Mouse (Mus musculus): Measurements from ENCODE around the gene Dlat. TPM values are rescaled to one million over a fixed set of nuclear protein-coding genes. Genes with fewer than 3 reads are reported as not detected.

Dlat gene
- total and polyA plus RNA-seq, 2 experiments from 2014 or later: 155 to 203 TPM

DNA sequence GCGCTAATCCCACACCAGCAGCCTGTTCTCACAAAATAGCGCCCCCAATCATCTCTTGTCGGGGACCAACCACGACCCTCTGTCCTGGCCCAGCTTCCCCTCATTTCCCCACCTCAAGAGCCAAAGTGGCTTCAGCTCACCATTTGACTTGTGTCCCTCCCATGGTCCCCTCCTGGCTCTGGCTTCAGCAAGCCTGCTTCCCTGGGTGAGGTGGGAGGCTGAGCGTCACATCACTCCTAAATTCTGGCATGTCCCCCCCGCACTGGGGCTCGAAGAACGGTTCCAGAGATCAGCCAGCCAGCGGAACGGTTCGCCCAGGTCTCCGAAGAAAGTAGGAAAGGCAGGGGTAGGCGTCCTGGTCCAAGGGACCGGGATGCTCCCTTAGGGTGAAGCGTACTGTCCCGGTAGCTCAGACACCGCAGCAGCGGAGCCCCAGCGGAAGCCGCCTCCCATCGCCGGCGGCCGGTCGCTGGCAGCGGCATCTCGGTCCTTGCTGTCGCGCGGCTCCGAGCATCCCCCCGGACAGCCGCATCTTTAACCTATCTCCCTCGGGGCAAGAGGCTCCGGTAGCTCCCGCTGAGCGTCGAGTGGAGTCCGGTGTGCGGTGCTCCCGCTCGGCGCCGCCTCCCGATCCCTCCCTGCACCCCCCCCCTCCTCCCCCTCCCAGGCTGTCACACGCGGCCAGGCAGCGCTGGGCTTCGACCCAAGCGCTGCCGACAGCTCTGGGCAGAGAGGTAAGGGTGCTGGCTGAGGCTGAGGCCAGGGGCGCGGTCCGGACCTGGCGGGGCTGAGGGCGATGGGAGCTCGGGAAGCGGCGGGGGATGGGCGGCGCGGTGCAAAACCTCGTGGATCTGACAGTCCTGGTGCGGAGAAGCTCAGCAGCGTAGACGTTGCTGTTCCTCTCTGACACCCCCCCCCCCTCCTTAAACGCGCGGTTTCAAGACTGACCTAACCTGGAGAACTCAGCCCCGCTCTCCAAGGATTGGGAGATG, 39.1 kb upstream of the Dlat start:
- Histone ChIP-seq H3K9ac (replicated peaks; ENCODE audit: low read depth, low read length) (peak overlapping the region; percentile 50; the same call in 1 of the 2 replicates), H3K27me3 (ENCODE audit: control insufficient read depth, insufficient read depth, low read length) (no peaks in the 10 kb centered on the region), H3K27ac (ENCODE audit: low read depth) (no peak overlapping the region), H3K4me1 (ENCODE audit: control insufficient read depth, insufficient read depth) (peaks cover 20% of the 10 kb centered on the region), H3K4me3 (ENCODE audit: low read depth, low read length) (peak overlapping the region; percentile 54), H3K36me3 (replicated peaks; ENCODE audit: control insufficient read depth, insufficient read depth, low read length) (peaks cover 10% of the 10 kb centered on the region; the same call in 1 of the 2 replicates), H3K9me3 (replicated peaks; ENCODE audit: control insufficient read depth, low read length) (no peaks in the 10 kb centered on the region), H3K4me2 (ENCODE audit: low read depth, low read length) (peak overlapping the region; percentile 94)
- TF ChIP-seq CTCF (IDR thresholded peaks at IDR 0.05; ENCODE audit: low read depth) (no peak), EP300 (IDR thresholded peaks at IDR 0.05; ENCODE audit: low read depth) (no peak)
- ATAC-seq (ENCODE audit: insufficient read depth, low read depth) (0 out of 2 replicates have a peak, but pooled peaks have one; percentile 12), DNase-seq (ENCODE audit: low spot score) (no peak)
- under 1% methylated on average over 58 of the region's 70 CpGs for WGBS

DNA sequence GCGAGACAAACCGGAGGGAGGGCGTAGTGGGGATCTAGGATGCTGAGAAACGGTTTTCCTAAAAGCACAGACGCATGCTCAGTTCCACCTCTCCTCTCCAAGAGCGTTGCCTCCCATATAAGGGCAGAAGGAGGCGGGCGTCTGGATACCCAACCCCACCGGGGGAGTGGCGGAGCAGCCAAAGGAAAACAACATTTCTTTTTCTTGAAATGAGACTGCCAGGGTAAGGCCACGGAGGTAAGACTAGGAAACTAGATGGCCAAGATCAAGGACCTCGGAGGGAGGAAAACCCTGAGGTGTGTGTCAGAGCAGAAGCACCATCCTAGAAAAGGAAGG, 38.1 kb upstream of the Dlat start:
- 5% methylated on average over 12 of the region's 12 CpGs for WGBS
- Histone ChIP-seq H3K4me1 (ENCODE audit: control insufficient read depth, insufficient read depth) (peaks cover 20% of the 10 kb centered on the region), H3K27ac (ENCODE audit: low read depth) (no peak overlapping the region), H3K9me3 (replicated peaks; ENCODE audit: control insufficient read depth, low read length) (no peaks in the 10 kb centered on the region), H3K4me3 (ENCODE audit: low read depth, low read length) (peak overlapping the region; percentile 27), H3K27me3 (ENCODE audit: control insufficient read depth, insufficient read depth, low read length) (no peaks in the 10 kb centered on the region), H3K4me2 (ENCODE audit: low read depth, low read length) (peak overlapping the region; percentile 94), H3K9ac (replicated peaks; ENCODE audit: low read depth, low read length) (no peak overlapping the region), H3K36me3 (replicated peaks; ENCODE audit: control insufficient read depth, insufficient read depth, low read length) (0 out of 2 replicates have a peak, but pooled peaks cover 9% of the 10 kb centered on the region)
- ATAC-seq (ENCODE audit: insufficient read depth, low read depth): peak; percentile 39
- TF ChIP-seq CTCF (IDR thresholded peaks at IDR 0.05; ENCODE audit: low read depth): no peak
- TF ChIP-seq EP300 (IDR thresholded peaks at IDR 0.05; ENCODE audit: low read depth): no peak
- DNase-seq (ENCODE audit: low spot score): peak; percentile 77

- Histone ChIP-seq H3K4me1 (ENCODE audit: control insufficient read depth, insufficient read depth) (peaks cover 20% of the 10 kb centered on the region), H3K36me3 (replicated peaks; ENCODE audit: control insufficient read depth, insufficient read depth, low read length) (peaks cover 11% of the 10 kb centered on the region), H3K9me3 (replicated peaks; ENCODE audit: control insufficient read depth, low read length) (no peaks in the 10 kb centered on the region), H3K9ac (replicated peaks; ENCODE audit: low read depth, low read length) (no peak overlapping the region), H3K27ac (ENCODE audit: low read depth) (no peak overlapping the region), H3K4me2 (ENCODE audit: low read depth, low read length) (peak overlapping the region; percentile 94), H3K4me3 (ENCODE audit: low read depth, low read length) (peak overlapping the region; percentile 27), H3K27me3 (ENCODE audit: control insufficient read depth, insufficient read depth, low read length) (no peaks in the 10 kb centered on the region)
- WGBS: 69% methylated on average over 12 of the region's 12 CpGs
- ATAC-seq (ENCODE audit: insufficient read depth, low read depth) (no peak), DNase-seq (ENCODE audit: low spot score) (no peak)
- TF ChIP-seq EP300 (IDR thresholded peaks at IDR 0.05; ENCODE audit: low read depth): no peak
- TF ChIP-seq CTCF (IDR thresholded peaks at IDR 0.05; ENCODE audit: low read depth): no peak
These were observed 37.5 kb upstream of the Dlat start for GRCm38 (mm10) chr9:50696851-50697705.

DNA sequence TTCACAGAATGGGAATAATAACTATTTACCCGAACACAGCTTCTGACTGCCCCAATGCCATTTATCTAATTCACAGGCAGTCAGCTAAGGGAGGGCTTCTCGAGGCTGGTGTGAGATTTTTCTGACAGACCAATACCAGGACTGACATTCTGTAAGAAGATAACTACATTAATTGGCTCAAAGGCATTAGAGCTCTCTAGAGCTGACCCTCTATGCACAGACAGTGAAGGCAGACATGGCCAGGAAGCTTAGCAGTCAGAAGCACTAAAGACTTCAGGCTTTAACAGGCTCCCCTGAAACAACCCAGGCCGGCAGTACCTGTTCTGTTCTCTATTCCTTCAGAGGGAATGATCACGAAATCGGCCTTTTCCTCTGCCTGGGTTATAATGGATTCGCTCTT, 35.6 kb upstream of the Dlat start:
- H3K36me3 ChIP-seq (replicated peaks; ENCODE audit: control insufficient read depth, insufficient read depth, low read length): peaks cover 13% of the 10 kb centered on the region
- TF ChIP-seq EP300 (IDR thresholded peaks at IDR 0.05; ENCODE audit: low read depth) (no peak), CTCF (IDR thresholded peaks at IDR 0.05; ENCODE audit: low read depth) (no peak)
- no peaks in the 10 kb centered on the region for H3K9me3 ChIP-seq (replicated peaks; ENCODE audit: control insufficient read depth, low read length)
- H3K4me3 ChIP-seq (ENCODE audit: low read depth, low read length): no peak overlapping the region
- H3K27me3 ChIP-seq (ENCODE audit: control insufficient read depth, insufficient read depth, low read length): no peaks in the 10 kb centered on the region
- 78% methylated on average over 6 of the region's 6 CpGs for WGBS
- H3K4me1 ChIP-seq (ENCODE audit: control insufficient read depth, insufficient read depth): peaks cover 20% of the 10 kb centered on the region
- ATAC-seq (ENCODE audit: insufficient read depth, low read depth) (no peak), DNase-seq (ENCODE audit: low spot score) (no peak)
- no peak overlapping the region for H3K9ac ChIP-seq (replicated peaks; ENCODE audit: low read depth, low read length)
- H3K4me2 ChIP-seq (ENCODE audit: low read depth, low read length): no peak overlapping the region
- no peak overlapping the region for H3K27ac ChIP-seq (ENCODE audit: low read depth)

- no peak overlapping the region for H3K9ac ChIP-seq (replicated peaks; ENCODE audit: low read depth, low read length)
- no peak overlapping the region for H3K27ac ChIP-seq (ENCODE audit: low read depth)
- H3K4me3 ChIP-seq (ENCODE audit: low read depth, low read length): no peak overlapping the region
- DNase-seq (ENCODE audit: low spot score) (peak; percentile 43), ATAC-seq (ENCODE audit: insufficient read depth, low read depth) (no peak)
- no peaks in the 10 kb centered on the region for H3K27me3 ChIP-seq (ENCODE audit: control insufficient read depth, insufficient read depth, low read length)
- no peak overlapping the region for H3K4me2 ChIP-seq (ENCODE audit: low read depth, low read length)
- 23% methylated on average over 10 of the region's 10 CpGs for WGBS
- H3K36me3 ChIP-seq (replicated peaks; ENCODE audit: control insufficient read depth, insufficient read depth, low read length): peaks cover 24% of the 10 kb centered on the region
- TF ChIP-seq EP300 (IDR thresholded peaks at IDR 0.05; ENCODE audit: low read depth) (no peak), CTCF (IDR thresholded peaks at IDR 0.05; ENCODE audit: low read depth) (peak; percentile 61)
- peaks cover 13% of the 10 kb centered on the region for H3K4me1 ChIP-seq (ENCODE audit: control insufficient read depth, insufficient read depth)
- H3K9me3 ChIP-seq (replicated peaks; ENCODE audit: control insufficient read depth, low read length): no peaks in the 10 kb centered on the region
These were observed 34.1 kb upstream of the Dlat start for GRCm38 (mm10) chr9:50693631-50694030.

Data from heart, postnatal 0 days (tissue).